Mouse (Mus musculus) lung, postnatal 10 days (tissue): ENCODE data around the gene Zbtb20.

Experiments used
- DNase-seq: peaks from one replicate; pipeline ENCODE4 v3.0.0; 2021

Zbtb20 gene

GRCm38 (mm10) chr16:43221313-43221712 lies 345.6 kb downstream of the Zbtb20 start:
- peak; percentile 12 for DNase-seq

- no peak for DNase-seq
Observed at GRCm38 (mm10) chr16:43230253-43230652, 354.6 kb downstream of the Zbtb20 start.

- no peak for DNase-seq
Observed at GRCm38 (mm10) chr16:43234249-43234648, 358.6 kb downstream of the Zbtb20 start.

GRCm38 (mm10) chr16:43235317-43235716 lies 359.6 kb downstream of the Zbtb20 start:
- no peak for DNase-seq

- peak; percentile 18 for DNase-seq
Observed at GRCm38 (mm10) chr16:43235721-43236159, 360.1 kb downstream of the Zbtb20 start.

GRCm38 (mm10) chr16:43237551-43237950 lies 361.9 kb downstream of the Zbtb20 start:
- DNase-seq, result no peak

GRCm38 (mm10) chr16:43247026-43247425 lies 371.3 kb downstream of the Zbtb20 start:
- DNase-seq, result no peak

GRCm38 (mm10) chr16:43253077-43253476 lies 377.4 kb downstream of the Zbtb20 start:
- DNase-seq, result no peak

- DNase-seq, result no peak
Observed at GRCm38 (mm10) chr16:43253746-43254145, 378.1 kb downstream of the Zbtb20 start.

GRCm38 (mm10) chr16:43256191-43256899 lies 380.7 kb downstream of the Zbtb20 start:
- DNase-seq, result no peak

GRCm38 (mm10) chr16:43256900-43257281 lies 381.2 kb downstream of the Zbtb20 start:
- no peak for DNase-seq

- no peak for DNase-seq
Observed at GRCm38 (mm10) chr16:43259466-43259865, 383.8 kb downstream of the Zbtb20 start.

GRCm38 (mm10) chr16:43260862-43261261 lies 385.2 kb downstream of the Zbtb20 start:
- no peak for DNase-seq

- no peak for DNase-seq
Observed at GRCm38 (mm10) chr16:43274057-43274595, 398.4 kb downstream of the Zbtb20 start.

GRCm38 (mm10) chr16:43276764-43277163 lies 401.1 kb downstream of the Zbtb20 start:
- DNase-seq, result no peak

GRCm38 (mm10) chr16:43286319-43286718 lies 410.6 kb downstream of the Zbtb20 start:
- no peak for DNase-seq

GRCm38 (mm10) chr16:43286783-43287383 lies 411.2 kb downstream of the Zbtb20 start:
- DNase-seq, result no peak

GRCm38 (mm10) chr16:43291423-43291822 lies 415.7 kb downstream of the Zbtb20 start:
- DNase-seq, result peak; percentile 77

- DNase-seq, result no peak
Observed at GRCm38 (mm10) chr16:43297953-43298596, 422.4 kb downstream of the Zbtb20 start.

- no peak for DNase-seq
Observed at GRCm38 (mm10) chr16:43300420-43300819, 424.7 kb downstream of the Zbtb20 start.

- DNase-seq, result no peak
Observed at GRCm38 (mm10) chr16:43302171-43302570, 426.5 kb downstream of the Zbtb20 start.

GRCm38 (mm10) chr16:43303245-43304197 lies 427.8 kb downstream of the Zbtb20 start:
- peak; percentile 52 for DNase-seq
